Mouse (Mus musculus) lung, embryonic 14.5 days (tissue): ENCODE measurements at regions not wholly inside any gene's neighbourhood (a gene's known extent, or its start where the extent isn't known, plus 50 kb on each side); places are given as distances from the start of the nearest gene placed in this dataset.
A peak's percentile ranks its signal among the peaks of the same experiment; 100 is the strongest.

Source experiments
- ATAC-seq: fragments of 200-750 bp; cut with Nextera tagmentation; 2 replicates; pipeline ENCODE4 v1.8.0; 2017; ENCODE audit warnings: mild to moderate bottlenecking, moderate TSS enrichment, moderate library complexity; ENCODE audit not compliant: insufficient read depth
- DNase-seq: peaks from one replicate; pipeline ENCODE4 v3.0.0-alpha.2; 2015
- H3K27ac ChIP-seq: fragments of 300-500 bp; sonication (generic); 2 replicates; pipeline ENCODE4 v1.5.1; 2014; ENCODE audit warnings: low read depth, mild to moderate bottlenecking, moderate library complexity
- H3K27me3 ChIP-seq: fragments of 300-500 bp; sonication (generic); 2 replicates; pipeline ENCODE4 v1.6.1; 2014; ENCODE audit warnings: low read length, control low read depth; ENCODE audit not compliant: insufficient read depth
- H3K36me3 ChIP-seq: fragments of 300-500 bp; sonication (generic); 2 replicates; pipeline ENCODE4 v1.6.1; 2014; ENCODE audit warnings: control low read depth; ENCODE audit not compliant: insufficient read depth
- H3K4me1 ChIP-seq: fragments of 300-500 bp; sonication (generic); 2 replicates; pipeline ENCODE4 v1.6.1; 2014; ENCODE audit warnings: antibody characterized with exemption, control low read depth; ENCODE audit not compliant: insufficient read depth
- H3K4me2 ChIP-seq: fragments of 300-500 bp; sonication (generic); 2 replicates; pipeline ENCODE4 v1.6.1; 2014; ENCODE audit warnings: mild to moderate bottlenecking
- H3K4me3 ChIP-seq: fragments of 300-500 bp; sonication (generic); 2 replicates; pipeline ENCODE4 v1.5.1; 2014; ENCODE audit warnings: low read depth, low read length
- H3K9ac ChIP-seq: fragments of 300-500 bp; sonication (generic); 2 replicates; pipeline ENCODE4 v1.6.1; 2014
- H3K9me3 ChIP-seq: fragments of 300-500 bp; sonication (generic); 2 replicates; pipeline ENCODE4 v1.6.1; 2016; ENCODE audit warnings: low read depth, low read length, control low read depth
- CTCF ChIP-seq: IDR thresholded peaks from 2 replicates; pipeline ENCODE4 v1.5.1; 2016; ENCODE audit warnings: antibody characterized with exemption, low read depth
- WGBS: fragments of 180-500 bp; shearing (Covaris S2); extraction: QIAGEN DNeasy Blood & Tissue Kit; methylation state at CpG from one replicate; pipeline ENCODE4 v1.1.7; 2014; 5-methylcytosine and 5-hydroxymethylcytosine counted together

GRCm38 (mm10) chr9:61510217-61510893 is 138.2 kb downstream of the Tle3 start:
- Histone ChIP-seq H3K27me3 (peaks cover 28% of the 10 kb centered on the region), H3K4me1 (no peaks in the 10 kb centered on the region), H3K4me3 (no peak overlapping the region), H3K27ac (no peak overlapping the region), H3K9ac (no peak overlapping the region), H3K4me2 (no peak overlapping the region), H3K9me3 (no peaks in the 10 kb centered on the region), H3K36me3 (no peaks in the 10 kb centered on the region)
- ATAC-seq (no peak), DNase-seq (no peak)
- 20% methylated on average over 14 of the region's 14 CpGs for WGBS
- no peak for TF ChIP-seq CTCF

- Histone ChIP-seq H3K27me3 (peaks cover 28% of the 10 kb centered on the region), H3K4me2 (peak overlapping the region; percentile 20; the same call in 1 of the 2 replicates)
- WGBS: 14% methylated on average over 26 of the region's 26 CpGs
Observed at GRCm38 (mm10) chr9:61509591-61510191, 137.5 kb downstream of the Tle3 start.

DNA sequence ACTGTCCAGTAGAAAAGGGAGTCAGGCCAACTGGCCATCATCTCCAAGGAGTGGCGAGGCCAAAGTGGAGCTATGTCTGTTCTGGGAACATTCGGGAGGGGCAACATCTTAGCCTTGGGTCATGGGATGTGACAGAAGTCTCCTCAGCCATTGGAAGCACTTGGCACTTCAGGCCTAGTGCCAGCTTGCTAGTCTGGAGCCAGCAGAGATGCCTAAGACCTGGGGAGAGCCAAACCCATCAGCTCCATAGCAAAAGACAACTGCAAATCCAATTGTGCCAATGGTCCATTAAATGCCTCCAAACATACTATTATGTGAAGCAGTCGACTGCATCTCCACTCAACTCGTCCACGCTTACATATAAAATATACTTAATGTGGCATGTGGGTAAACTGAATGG is 136.9 kb downstream of the Tle3 start:
- Histone ChIP-seq H3K27me3 (peaks cover 28% of the 10 kb centered on the region), H3K27ac (no peak overlapping the region), H3K36me3 (no peaks in the 10 kb centered on the region), H3K9me3 (no peaks in the 10 kb centered on the region), H3K4me3 (no peak overlapping the region), H3K4me2 (no peak overlapping the region), H3K4me1 (no peaks in the 10 kb centered on the region), H3K9ac (no peak overlapping the region)
- ATAC-seq (no peak), DNase-seq (no peak)
- TF ChIP-seq CTCF: no peak
- WGBS: 71% methylated on average over 5 of the region's 5 CpGs

More at GRCm38 (mm10) chr9:61509591-61510191, 137.5 kb downstream of the Tle3 start:
- no peak overlapping the region for H3K9ac ChIP-seq
- H3K9me3 ChIP-seq: no peaks in the 10 kb centered on the region
- no peaks in the 10 kb centered on the region for H3K36me3 ChIP-seq
- H3K4me3 ChIP-seq: no peak overlapping the region
- no peaks in the 10 kb centered on the region for H3K4me1 ChIP-seq
- ATAC-seq (no peak; the same call in 1 of the 2 replicates), DNase-seq (peak; percentile 55)
- no peak overlapping the region for H3K27ac ChIP-seq
- peak; percentile 40 for TF ChIP-seq CTCF

- Histone ChIP-seq H3K4me2 (no peak overlapping the region), H3K4me1 (no peaks in the 10 kb centered on the region), H3K9me3 (no peaks in the 10 kb centered on the region), H3K4me3 (no peak overlapping the region), H3K9ac (no peak overlapping the region), H3K36me3 (no peaks in the 10 kb centered on the region), H3K27ac (no peak overlapping the region), H3K27me3 (no peaks in the 10 kb centered on the region; the same call in 1 of the 2 replicates)
- 49% methylated on average over 9 of the region's 9 CpGs for WGBS
- TF ChIP-seq CTCF: no peak
- no peak for ATAC-seq
- DNase-seq: no peak
Observed at GRCm38 (mm10) chr9:61500851-61501250, 128.7 kb downstream of the Tle3 start.

DNA sequence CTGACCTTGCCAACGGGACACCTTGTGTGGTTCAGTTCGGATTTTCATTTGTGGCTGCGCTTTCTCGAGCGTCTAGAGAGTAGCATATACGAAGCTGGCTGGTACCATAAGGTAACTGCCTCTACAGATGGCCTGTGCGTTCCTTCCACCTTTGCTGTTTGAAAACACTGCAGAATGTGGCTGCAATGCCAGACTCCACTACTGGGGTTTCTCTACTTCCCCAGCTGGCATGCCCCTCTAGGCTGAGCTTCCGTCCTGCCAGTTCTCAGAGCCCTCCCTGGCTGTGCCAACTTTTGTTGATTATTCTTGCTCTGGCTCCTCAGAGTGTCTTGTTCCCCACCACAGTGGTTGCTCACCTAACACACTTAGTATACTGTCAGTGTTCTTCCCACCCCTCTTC is 120.7 kb downstream of the Tle3 start:
- H3K27me3 ChIP-seq: no peaks in the 10 kb centered on the region
- H3K4me1 ChIP-seq: no peaks in the 10 kb centered on the region
- ATAC-seq (no peak), DNase-seq (no peak)
- no peak for TF ChIP-seq CTCF
- H3K9ac ChIP-seq: no peak overlapping the region
- WGBS: 69% methylated on average over 8 of the region's 8 CpGs
- H3K9me3 ChIP-seq: no peaks in the 10 kb centered on the region
- no peak overlapping the region for H3K4me3 ChIP-seq
- H3K4me2 ChIP-seq: no peak overlapping the region
- H3K36me3 ChIP-seq: no peaks in the 10 kb centered on the region
- no peak overlapping the region for H3K27ac ChIP-seq

GRCm38 (mm10) chr9:61491131-61491712 is 119.1 kb downstream of the Tle3 start:
- Histone ChIP-seq H3K36me3 (no peaks in the 10 kb centered on the region), H3K9ac (no peak overlapping the region), H3K9me3 (no peaks in the 10 kb centered on the region), H3K4me1 (no peaks in the 10 kb centered on the region), H3K27me3 (no peaks in the 10 kb centered on the region), H3K4me3 (no peak overlapping the region), H3K4me2 (no peak overlapping the region), H3K27ac (no peak overlapping the region)
- DNase-seq: no peak
- TF ChIP-seq CTCF: no peak
- ATAC-seq: no peak
- 30% methylated on average over 6 of the region's 6 CpGs for WGBS

DNA sequence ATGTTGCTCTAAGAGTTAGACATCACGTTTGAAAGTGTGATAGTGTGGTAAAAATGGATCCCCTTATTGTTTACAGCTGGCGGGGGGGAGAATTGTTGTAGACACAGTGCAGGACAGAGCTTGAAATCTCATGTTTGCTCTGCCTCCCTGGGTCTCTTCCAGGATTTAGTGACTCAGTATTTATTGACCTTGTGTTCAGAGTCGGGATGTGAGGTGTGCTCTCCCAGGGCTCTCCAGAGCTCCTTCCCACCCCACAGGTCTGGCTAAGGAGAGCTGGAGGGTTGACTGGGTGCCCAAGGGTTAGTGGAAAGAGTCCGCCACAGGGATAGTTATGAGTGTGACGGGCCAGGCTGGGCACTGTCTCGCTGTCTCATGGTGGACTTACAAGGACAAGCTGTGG is 117.8 kb downstream of the Tle3 start:
- Histone ChIP-seq H3K27ac (no peak overlapping the region), H3K4me2 (no peak overlapping the region), H3K9me3 (no peaks in the 10 kb centered on the region), H3K4me1 (no peaks in the 10 kb centered on the region), H3K36me3 (no peaks in the 10 kb centered on the region), H3K9ac (no peak overlapping the region), H3K4me3 (no peak overlapping the region), H3K27me3 (no peaks in the 10 kb centered on the region)
- DNase-seq: no peak
- TF ChIP-seq CTCF: no peak
- WGBS: 63% methylated on average over 6 of the region's 6 CpGs
- no peak for ATAC-seq
